Mouse (Mus musculus) forebrain, embryonic 14.5 days (tissue): ENCODE measurements around the gene Cpa2. TPM values are rescaled to one million over a fixed set of nuclear protein-coding genes. Genes with fewer than 3 reads are reported as not detected.

Experiments
- ATAC-seq: fragments of 200-750 bp; cut with Nextera tagmentation; 2 replicates; pipeline ENCODE4 v1.8.0; 2017; ENCODE audit warnings: mild to moderate bottlenecking, moderate library complexity
- DNase-seq: peaks from one replicate; pipeline ENCODE4 v3.0.0-alpha.2; 2015; ENCODE audit warnings: low spot score
- H3K27ac ChIP-seq: fragments of 300-500 bp; sonication (generic); 2 replicates; pipeline ENCODE4 v1.5.1; 2014; ENCODE audit warnings: low read depth, mild to moderate bottlenecking, control low read depth, low read length, moderate library complexity
- H3K27me3 ChIP-seq: fragments of 300-500 bp; sonication (generic); replicated peaks from 2 replicates; pipeline ENCODE4 v1.6.1; 2014; ENCODE audit warnings: low read length, control low read depth, mixed read lengths; ENCODE audit not compliant: control insufficient read depth, insufficient read depth
- H3K36me3 ChIP-seq: fragments of 300-500 bp; sonication (generic); 2 replicates; pipeline ENCODE4 v1.6.1; 2014; ENCODE audit warnings: low read length, control low read depth; ENCODE audit not compliant: control insufficient read depth, insufficient read depth
- H3K4me1 ChIP-seq: fragments of 300-500 bp; sonication (generic); 2 replicates; pipeline ENCODE4 v1.6.1; 2014; ENCODE audit warnings: antibody characterized with exemption, low read length, control low read depth; ENCODE audit not compliant: control insufficient read depth, insufficient read depth
- H3K4me2 ChIP-seq: fragments of 300-500 bp; sonication (generic); 2 replicates; pipeline ENCODE4 v1.6.1; 2014; ENCODE audit warnings: mild to moderate bottlenecking, control low read depth, low read length
- H3K4me3 ChIP-seq: fragments of 300-500 bp; sonication (generic); 2 replicates; pipeline ENCODE4 v1.5.1; 2014; ENCODE audit warnings: low read depth, low read length, control low read depth
- H3K9ac ChIP-seq: fragments of 300-500 bp; sonication (generic); 2 replicates; pipeline ENCODE4 v1.6.1; 2014; ENCODE audit warnings: mild to moderate bottlenecking, low read length, control low read depth, moderate library complexity
- H3K9me3 ChIP-seq: fragments of 300-500 bp; sonication (generic); replicated peaks from 2 replicates; pipeline ENCODE4 v1.6.1; 2016; ENCODE audit warnings: low read length, control low read depth, mixed read lengths; ENCODE audit not compliant: control insufficient read depth
- WGBS: fragments of 180-500 bp; shearing (Covaris S2); extraction: QIAGEN DNeasy Blood & Tissue Kit; methylation state at CpG from one replicate; pipeline ENCODE4 v1.1.7; 2014; 5-methylcytosine and 5-hydroxymethylcytosine counted together
- polyA plus RNA-seq: library from polyadenylated mRNA; unstranded; fragments of >200 nt; fragmentation: Nextera tagmentation; extraction: Ambion mirVana; gene quantifications from 2 replicates; pipeline ENCODE4 v1.2.1, GENCODE M21; 2014

The Cpa2 gene
- polyA plus RNA-seq, 1 experiment from 2014 or later, result 5.4 TPM

GRCm38 (mm10) chr6:30526586-30527515 is 14.5 kb upstream of the Cpa2 start:
- DNase-seq (peak; percentile 80), ATAC-seq (peak; percentile 84)
- H3K9ac ChIP-seq, result peak overlapping the region; percentile 55; the same call in 1 of the 2 replicates
- no peak overlapping the region for H3K4me3 ChIP-seq
- H3K4me1 ChIP-seq, result peaks cover 27% of the 10 kb centered on the region
- no peaks in the 10 kb centered on the region for H3K36me3 ChIP-seq
- H3K4me2 ChIP-seq, result peak overlapping the region; percentile 35
- peak overlapping the region; percentile 90 for H3K27ac ChIP-seq
- 2% methylated on average over 19 of the region's 19 CpGs for WGBS
- H3K9me3 ChIP-seq, result no peaks in the 10 kb centered on the region
- H3K27me3 ChIP-seq, result no peaks in the 10 kb centered on the region

DNA sequence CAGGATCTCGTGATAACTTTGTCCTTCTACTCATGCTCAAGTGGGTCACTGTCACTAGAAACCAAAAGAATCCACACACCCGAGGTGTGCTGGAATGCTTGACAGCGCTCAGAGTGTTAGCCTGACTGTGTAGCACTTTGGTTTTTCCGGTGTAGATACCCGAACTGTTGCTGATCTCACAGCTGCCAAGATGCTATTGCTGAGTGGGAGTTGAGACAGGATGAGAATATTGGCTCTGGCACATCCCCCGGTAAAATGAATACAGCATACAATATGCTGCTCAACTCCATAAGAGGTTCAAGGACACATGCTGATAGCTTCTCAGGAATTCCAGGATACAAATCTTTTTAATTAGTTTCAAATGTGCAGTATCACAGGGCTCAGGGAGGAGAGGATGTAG is 12.6 kb upstream of the Cpa2 start:
- ATAC-seq (no peak), DNase-seq (peak; percentile 22)
- H3K36me3 ChIP-seq, result no peaks in the 10 kb centered on the region
- no peaks in the 10 kb centered on the region for H3K27me3 ChIP-seq
- H3K9me3 ChIP-seq, result no peaks in the 10 kb centered on the region
- H3K4me1 ChIP-seq, result peaks cover 27% of the 10 kb centered on the region
- H3K27ac ChIP-seq, result no peak overlapping the region
- H3K9ac ChIP-seq, result no peak overlapping the region
- H3K4me3 ChIP-seq, result no peak overlapping the region
- no peak overlapping the region for H3K4me2 ChIP-seq
- WGBS, result 64% methylated on average over 6 of the region's 6 CpGs

DNA sequence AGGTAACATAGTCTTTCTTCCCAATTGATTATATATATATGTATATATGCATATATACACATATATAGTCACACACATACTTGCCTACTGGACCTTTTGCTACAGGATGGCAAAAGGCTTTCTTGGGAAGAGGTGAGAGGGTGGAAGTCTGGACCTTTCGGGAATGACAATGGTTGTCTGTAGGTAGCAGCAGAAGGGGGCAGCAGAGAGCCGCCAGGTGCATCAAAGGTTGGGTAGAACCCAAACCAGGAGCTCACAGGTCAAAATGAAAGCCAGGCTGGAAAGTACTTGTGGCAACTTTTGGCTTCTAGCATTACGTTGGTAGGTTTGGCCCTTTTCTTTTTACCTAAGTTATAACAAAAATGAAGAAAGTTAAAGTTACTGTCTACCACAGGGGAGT is 6.0 kb upstream of the Cpa2 start:
- Histone ChIP-seq H3K36me3 (no peaks in the 10 kb centered on the region), H3K4me3 (no peak overlapping the region), H3K4me1 (no peaks in the 10 kb centered on the region), H3K27ac (no peak overlapping the region), H3K9me3 (0 out of 2 replicates have a peak, but pooled peaks cover 2% of the 10 kb centered on the region), H3K27me3 (no peaks in the 10 kb centered on the region), H3K4me2 (no peak overlapping the region), H3K9ac (no peak overlapping the region)
- DNase-seq (no peak), ATAC-seq (no peak)
- 41% methylated on average over 3 of the region's 3 CpGs for WGBS

DNA sequence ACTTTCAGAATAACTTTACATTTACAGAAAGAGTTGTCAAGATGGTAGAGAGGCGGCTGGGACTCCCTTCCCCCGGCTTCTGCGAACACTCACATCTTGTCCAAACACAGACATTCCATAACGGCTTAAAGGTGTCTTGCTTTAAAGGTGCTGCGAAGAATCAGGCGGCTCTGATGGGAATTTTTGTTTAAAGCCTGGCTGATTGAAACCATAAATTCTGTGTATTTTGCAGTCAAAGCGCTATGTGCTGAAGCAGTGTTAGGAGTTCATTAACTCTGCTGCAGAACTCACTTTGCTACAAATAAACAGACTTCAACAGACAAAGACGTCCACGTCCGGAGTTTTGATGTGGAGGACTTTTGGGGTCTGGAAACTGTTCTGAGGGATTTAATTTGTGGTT is 3.1 kb upstream of the Cpa2 start:
- Histone ChIP-seq H3K9me3 (0 out of 2 replicates have a peak, but pooled peaks cover 2% of the 10 kb centered on the region), H3K4me2 (no peak overlapping the region), H3K4me3 (no peak overlapping the region), H3K36me3 (no peaks in the 10 kb centered on the region), H3K4me1 (no peaks in the 10 kb centered on the region), H3K27ac (no peak overlapping the region), H3K9ac (no peak overlapping the region), H3K27me3 (no peaks in the 10 kb centered on the region)
- DNase-seq (no peak), ATAC-seq (no peak)
- 62% methylated on average over 10 of the region's 10 CpGs for WGBS

DNA sequence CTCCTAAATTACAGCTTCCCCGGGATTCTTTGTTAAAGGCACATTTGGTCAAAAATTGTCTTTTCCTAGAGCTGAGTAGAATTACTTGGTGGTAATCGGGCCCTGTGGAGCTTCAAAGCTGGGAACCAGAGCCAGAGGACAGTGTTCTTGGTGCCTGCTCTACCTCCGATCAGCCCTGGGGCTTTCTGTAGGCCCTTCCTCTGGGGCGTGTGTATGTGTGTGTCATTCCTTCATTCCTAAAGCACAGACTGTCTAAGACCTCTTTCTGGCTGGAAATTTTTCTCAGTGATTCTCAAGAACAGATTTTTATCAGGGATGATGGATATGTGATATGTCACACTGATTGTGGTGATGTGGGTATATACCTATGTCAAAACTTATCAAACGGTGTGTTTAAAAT is 2.6 kb upstream of the Cpa2 start:
- Histone ChIP-seq H3K27me3 (no peaks in the 10 kb centered on the region), H3K9ac (no peak overlapping the region), H3K36me3 (no peaks in the 10 kb centered on the region), H3K4me2 (no peak overlapping the region), H3K4me1 (no peaks in the 10 kb centered on the region), H3K9me3 (0 out of 2 replicates have a peak, but pooled peaks cover 2% of the 10 kb centered on the region), H3K27ac (no peak overlapping the region), H3K4me3 (no peak overlapping the region)
- ATAC-seq, result no peak
- WGBS, result 78% methylated on average over 5 of the region's 5 CpGs
- DNase-seq, result no peak

- WGBS, result 92% methylated on average over 6 of the region's 6 CpGs
- ATAC-seq, result no peak
Measured at GRCm38 (mm10) chr6:30542277-30542676, 895 bp downstream of the Cpa2 start.

DNA sequence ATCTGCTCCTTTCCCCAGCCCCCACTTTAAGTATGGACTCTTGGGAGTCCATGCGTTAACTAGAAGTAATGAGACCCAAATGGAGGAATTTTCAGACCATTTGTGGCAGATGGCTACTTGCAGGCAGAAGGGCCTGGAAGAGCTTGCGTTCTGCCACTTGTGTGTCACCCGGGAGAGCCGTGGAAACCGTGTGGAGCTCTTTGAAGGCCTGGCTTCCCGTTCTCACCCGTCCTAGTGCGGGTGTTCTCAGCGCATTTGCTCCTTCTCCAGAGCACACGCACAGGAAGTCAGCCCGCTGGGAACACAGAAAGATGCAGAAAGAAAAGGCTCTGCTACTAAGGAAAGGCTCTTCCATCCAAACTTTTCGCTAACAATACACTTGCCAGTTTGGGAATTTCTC is 1.7 kb downstream of the Cpa2 start:
- WGBS, result 55% methylated on average over 12 of the region's 12 CpGs
- Histone ChIP-seq H3K36me3 (no peaks in the 10 kb centered on the region), H3K9me3 (0 out of 2 replicates have a peak, but pooled peaks cover 2% of the 10 kb centered on the region), H3K9ac (no peak overlapping the region), H3K4me2 (no peak overlapping the region), H3K27me3 (no peaks in the 10 kb centered on the region), H3K4me3 (no peak overlapping the region), H3K4me1 (peaks cover 12% of the 10 kb centered on the region), H3K27ac (no peak overlapping the region)
- no peak for DNase-seq
- ATAC-seq, result no peak

More at GRCm38 (mm10) chr6:30542277-30542676, 895 bp downstream of the Cpa2 start:
- Histone ChIP-seq H3K27ac (no peak overlapping the region), H3K4me3 (no peak overlapping the region), H3K4me1 (peaks cover 6% of the 10 kb centered on the region), H3K4me2 (no peak overlapping the region), H3K27me3 (no peaks in the 10 kb centered on the region), H3K36me3 (no peaks in the 10 kb centered on the region), H3K9ac (no peak overlapping the region), H3K9me3 (0 out of 2 replicates have a peak, but pooled peaks cover 2% of the 10 kb centered on the region)
- DNase-seq, result no peak

GRCm38 (mm10) chr6:30543851-30544250 is 2.5 kb downstream of the Cpa2 start:
- 28% methylated on average over 8 of the region's 8 CpGs for WGBS
- DNase-seq, result no peak
- Histone ChIP-seq H3K27me3 (no peaks in the 10 kb centered on the region), H3K4me1 (peaks cover 17% of the 10 kb centered on the region), H3K9me3 (0 out of 2 replicates have a peak, but pooled peaks cover 2% of the 10 kb centered on the region), H3K27ac (no peak overlapping the region), H3K36me3 (no peaks in the 10 kb centered on the region), H3K9ac (no peak overlapping the region), H3K4me2 (no peak overlapping the region), H3K4me3 (no peak overlapping the region)
- ATAC-seq, result no peak

DNA sequence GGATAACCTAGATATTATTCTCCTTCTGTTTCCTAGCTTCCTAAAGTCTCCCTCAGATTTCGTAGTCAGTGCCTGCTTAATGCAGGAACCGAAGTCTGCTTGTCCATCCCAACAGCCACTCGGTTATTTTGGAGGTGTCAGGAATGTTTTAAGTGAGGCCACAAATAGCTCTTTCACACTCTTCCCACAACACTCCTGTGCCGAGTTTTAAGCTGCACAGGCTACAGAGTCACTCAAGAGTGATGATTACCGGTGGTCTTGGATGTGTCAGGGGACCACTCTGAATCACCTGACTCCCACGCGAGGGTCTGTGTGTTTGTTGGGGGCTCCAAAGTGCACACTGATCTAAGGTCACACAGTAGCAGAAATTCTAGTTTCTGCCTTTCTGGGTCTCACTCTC is 4.3 kb downstream of the Cpa2 start:
- H3K27me3 ChIP-seq, result no peaks in the 10 kb centered on the region
- H3K36me3 ChIP-seq, result no peaks in the 10 kb centered on the region
- peaks cover 25% of the 10 kb centered on the region for H3K4me1 ChIP-seq
- DNase-seq (no peak), ATAC-seq (no peak)
- no peak overlapping the region for H3K4me2 ChIP-seq
- H3K9ac ChIP-seq, result no peak overlapping the region
- 81% methylated on average over 7 of the region's 7 CpGs for WGBS
- H3K4me3 ChIP-seq, result no peak overlapping the region
- no peak overlapping the region for H3K27ac ChIP-seq
- no peaks in the 10 kb centered on the region for H3K9me3 ChIP-seq
